Mouse (Mus musculus) G1E-ER4 (cell line): ENCODE measurements around the gene Pde8b. TPM values are rescaled to one million over a fixed set of nuclear protein-coding genes. Genes with fewer than 3 reads are reported as not detected.

Experiments used
- GATA1 ChIP-seq: IDR thresholded peaks from one replicate; pipeline ENCODE4 v1.8.0; 2012; ENCODE audit warnings: low read length, inconsistent platforms
- polyA plus RNA-seq: library from polyadenylated mRNA; stranded (reverse); fragments of >175 nt; gene quantifications from 2 replicates; pipeline ENCODE4 v1.2.3, GENCODE M21; 2012

Gene Pde8b
- polyA plus RNA-seq, 1 experiment, result not detected

DNA sequence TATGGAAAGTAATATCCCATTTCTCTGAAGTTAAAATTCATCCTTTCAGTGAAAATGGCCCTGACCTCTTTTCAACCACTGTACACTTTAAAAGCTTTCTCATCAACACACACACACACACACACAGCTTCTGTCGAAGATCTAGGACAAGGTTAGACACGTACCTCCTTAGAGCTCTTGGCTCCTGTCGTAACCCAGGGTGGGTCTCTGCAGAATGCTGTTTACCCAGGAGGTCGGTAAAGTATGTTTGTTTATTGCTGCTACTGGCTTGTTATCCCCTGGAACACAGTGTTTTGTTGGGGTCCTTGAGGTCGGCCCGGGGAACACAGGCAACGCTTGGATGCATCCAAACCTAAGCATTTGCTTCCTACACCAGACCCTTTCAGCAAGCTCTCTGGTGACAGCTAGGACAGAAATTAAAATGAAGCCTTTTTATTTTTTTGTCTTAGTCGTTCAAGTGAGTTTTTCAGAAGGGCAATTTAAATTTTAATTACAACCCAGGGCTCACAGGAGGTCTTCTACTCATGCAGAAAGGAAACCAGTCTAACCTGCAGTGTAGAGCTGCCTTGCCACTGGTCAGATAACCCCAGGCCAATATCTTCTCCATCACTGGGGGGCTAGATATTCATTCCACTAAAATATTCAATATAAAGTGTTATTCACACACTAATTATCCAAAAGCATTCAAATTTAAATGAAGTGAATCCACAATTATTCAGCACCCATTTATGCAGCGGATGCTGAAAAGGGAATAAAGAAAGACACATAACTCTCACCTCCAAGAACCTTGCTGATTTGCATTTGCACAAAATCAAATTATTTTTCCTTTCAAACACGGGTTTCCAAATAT is 64.0 kb downstream of the Pde8b start:
- TF ChIP-seq GATA1, result no peak

DNA sequence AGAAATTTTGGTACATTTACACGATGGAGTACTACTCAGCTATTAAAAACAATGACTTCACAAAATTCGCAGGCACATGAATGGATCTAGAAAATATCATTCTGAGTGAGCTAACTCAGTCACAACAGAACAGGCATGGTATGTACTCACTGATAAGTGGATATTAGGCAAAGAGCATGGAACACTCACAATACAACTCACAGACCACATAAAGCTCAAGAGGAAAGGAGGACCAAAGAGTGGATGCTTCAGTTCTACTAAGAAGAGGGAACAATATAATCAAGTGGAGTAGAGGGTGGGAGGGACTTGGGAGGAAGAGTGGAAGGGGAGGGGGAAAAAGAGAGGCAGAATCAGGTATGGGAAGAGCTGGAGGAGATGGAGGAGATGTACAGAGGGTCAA is 66.5 kb downstream of the Pde8b start:
- TF ChIP-seq GATA1, result no peak

DNA sequence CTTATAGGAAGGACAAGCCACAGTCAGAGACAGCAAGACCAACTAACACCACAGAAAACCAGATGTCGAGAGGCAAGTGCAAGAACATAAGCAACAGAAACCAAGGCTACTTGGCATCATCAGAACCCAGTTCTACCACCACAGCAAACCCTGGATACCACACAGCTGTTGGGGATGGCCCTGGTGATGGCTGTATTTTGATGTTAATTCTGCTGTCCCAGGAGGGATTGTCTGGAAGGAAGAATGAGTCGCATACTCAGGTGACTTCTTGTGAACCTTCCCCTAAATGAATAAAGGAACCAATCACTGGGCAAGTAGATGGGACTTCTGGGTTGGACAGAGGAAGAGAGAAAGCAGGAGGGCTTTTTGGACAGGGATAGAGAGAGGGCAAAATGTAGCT is 69.9 kb downstream of the Pde8b start:
- no peak for TF ChIP-seq GATA1

DNA sequence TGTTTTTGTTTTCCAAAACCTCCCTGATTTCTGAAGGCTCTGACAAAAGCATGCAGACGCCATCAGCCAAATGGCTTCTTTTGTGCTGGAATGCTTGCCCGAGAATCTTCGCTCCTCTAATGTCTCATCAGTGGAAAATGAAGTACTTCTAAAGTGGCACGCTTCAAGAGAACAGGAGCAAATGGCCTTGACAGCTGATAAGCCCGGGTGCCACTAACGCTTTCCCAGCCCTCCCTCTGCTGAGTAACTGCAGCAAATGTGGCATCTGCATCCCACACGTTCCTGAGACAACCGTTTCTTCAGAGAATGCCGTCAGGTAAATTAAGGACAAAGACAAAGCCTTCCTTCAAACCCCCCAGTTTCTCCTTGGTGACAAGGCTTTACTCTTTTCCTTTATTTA is 72.8 kb downstream of the Pde8b start:
- TF ChIP-seq GATA1, result no peak

DNA sequence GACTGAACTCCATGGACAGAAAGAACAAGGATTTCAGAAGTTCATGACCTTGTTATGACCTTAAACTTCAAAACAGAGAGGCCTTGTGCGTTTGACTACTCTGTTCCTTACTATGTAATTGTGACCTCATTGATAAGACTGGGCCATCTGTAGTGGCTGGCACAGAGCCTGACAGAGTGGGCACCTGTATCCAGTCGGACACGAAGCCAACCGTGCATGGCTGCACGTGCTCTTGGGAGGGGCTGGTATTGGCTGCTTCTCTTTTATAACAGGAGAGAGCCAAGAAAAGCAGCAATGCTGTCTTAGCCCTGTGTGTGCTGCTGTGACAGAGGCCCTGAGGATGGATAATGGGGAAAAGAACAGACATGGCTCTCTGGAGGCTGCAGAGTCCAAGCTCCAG is 73.7 kb downstream of the Pde8b start:
- TF ChIP-seq GATA1, result no peak

DNA sequence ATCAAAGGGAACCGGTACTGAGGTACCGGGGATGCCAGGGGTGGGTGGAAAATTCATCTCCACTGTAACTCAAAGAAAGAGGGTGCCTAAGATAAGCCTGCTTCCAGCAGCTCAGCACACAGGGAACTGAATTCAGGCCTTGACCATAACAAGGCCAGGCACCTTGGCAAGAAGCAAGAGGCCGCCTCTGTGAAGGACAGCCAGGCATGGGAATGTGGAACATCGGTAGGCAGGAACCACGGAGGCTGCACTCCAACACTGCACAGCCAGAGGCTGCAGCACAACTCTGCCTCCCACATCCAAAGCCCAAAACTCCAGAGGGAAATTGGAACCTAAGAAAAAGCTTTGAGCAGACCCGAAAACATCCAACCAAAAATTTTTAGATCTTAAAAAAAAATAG is 75.9 kb downstream of the Pde8b start:
- no peak for TF ChIP-seq GATA1

DNA sequence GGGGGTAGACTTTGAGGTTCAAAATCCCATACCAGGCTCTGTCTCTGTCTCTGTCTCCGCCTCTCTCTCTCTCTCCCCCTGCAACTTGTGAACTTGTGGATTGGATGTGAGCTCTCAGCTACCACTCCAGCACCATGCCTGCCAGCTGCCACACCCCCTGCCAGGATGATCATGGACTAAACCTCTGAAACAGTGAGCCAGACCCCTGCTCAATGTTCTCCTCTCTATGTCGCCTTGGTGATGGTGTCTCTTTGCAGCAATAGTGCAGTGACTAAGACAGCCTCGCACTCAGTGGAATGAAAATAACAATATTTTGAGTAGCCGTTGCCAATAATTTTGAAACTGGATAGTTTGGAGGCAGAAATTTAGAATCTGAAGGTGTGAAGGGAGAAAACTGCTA is 77.8 kb downstream of the Pde8b start:
- TF ChIP-seq GATA1, result no peak

DNA sequence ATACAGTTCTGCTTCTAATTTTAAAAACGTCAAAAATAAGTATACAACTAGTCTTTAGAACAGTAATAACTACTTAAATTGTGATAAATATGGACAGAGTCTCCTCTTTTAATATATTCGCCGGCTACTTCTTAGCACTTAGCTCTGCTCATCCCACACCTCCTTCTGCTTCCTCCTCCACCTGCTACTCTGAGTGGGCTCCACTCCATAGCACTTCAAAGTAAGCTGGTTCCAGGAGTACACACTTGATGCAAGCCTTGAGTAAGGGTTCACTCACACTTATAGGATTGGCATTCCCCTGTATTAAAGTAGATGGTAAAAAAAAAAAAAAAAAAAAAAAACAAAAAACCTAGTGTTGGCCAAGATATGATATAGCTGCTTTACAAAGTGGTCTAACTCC is 89.9 kb downstream of the Pde8b start:
- no peak for TF ChIP-seq GATA1

DNA sequence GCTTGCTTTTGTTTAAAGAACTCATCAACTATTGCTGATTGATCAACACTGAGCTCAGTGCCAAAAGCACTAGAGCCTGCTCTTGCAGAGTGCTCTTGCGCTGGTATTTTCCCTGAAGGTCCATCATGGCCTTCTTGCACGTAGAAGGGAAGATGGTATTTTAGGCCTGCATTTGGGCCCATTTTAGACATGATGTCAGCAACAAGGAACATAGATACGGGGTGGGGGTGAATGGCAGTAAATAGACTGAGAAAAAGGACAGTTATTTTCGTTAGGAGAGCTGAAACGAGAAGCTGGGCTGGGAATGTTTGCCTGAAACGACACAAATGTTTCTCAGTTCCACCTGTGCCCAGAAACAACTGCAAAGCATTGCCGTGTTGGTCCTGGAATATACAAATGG is 91.2 kb downstream of the Pde8b start:
- no peak for TF ChIP-seq GATA1

DNA sequence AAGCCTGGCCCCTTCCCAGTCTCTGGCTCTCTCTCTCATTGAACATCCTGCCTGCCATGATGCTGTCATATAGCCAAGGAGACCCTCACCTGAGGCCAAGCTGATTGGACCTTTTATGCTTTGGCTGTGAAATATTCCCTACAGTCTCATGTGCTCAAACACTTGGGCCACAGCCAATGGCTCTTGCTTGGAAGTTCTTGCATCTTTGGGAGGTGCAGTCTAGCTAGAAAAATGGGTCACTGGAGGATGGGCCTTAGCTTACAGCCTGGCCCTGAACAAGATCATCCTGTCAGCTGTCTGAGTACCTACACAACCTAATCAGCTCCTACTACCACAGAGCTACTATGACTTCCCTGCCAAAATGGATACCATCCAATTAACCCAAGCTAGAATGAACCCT is 105.4 kb downstream of the Pde8b start:
- no peak for TF ChIP-seq GATA1

DNA sequence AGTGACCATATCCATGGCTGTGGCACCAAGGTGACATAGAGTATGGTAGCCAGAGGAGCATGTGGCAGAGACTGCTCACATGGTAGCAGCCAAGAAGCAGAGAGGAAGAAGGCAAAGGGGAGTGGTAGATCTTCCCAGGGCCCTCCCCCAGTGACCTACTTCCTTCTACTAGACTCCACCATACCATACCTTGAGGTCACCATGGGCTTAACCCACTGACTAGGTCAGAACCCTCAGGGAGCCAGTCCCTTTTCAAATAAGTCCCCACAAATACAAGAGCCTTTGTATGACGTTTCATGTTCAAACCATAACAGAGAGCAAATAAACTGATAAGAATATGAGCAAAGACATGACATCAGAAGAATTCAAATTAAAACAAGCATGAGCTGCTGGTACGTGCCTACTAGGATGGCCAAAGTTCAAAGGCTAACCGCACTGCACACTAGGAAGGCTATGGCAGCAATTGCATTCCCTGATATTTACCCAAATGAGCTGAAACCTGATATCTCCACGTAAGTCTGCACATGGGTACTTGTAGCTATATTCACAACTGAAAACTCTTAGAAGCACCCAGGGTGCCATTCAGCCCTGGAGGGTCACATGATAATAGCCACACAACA is 109.6 kb downstream of the Pde8b start:
- TF ChIP-seq GATA1, result no peak

DNA sequence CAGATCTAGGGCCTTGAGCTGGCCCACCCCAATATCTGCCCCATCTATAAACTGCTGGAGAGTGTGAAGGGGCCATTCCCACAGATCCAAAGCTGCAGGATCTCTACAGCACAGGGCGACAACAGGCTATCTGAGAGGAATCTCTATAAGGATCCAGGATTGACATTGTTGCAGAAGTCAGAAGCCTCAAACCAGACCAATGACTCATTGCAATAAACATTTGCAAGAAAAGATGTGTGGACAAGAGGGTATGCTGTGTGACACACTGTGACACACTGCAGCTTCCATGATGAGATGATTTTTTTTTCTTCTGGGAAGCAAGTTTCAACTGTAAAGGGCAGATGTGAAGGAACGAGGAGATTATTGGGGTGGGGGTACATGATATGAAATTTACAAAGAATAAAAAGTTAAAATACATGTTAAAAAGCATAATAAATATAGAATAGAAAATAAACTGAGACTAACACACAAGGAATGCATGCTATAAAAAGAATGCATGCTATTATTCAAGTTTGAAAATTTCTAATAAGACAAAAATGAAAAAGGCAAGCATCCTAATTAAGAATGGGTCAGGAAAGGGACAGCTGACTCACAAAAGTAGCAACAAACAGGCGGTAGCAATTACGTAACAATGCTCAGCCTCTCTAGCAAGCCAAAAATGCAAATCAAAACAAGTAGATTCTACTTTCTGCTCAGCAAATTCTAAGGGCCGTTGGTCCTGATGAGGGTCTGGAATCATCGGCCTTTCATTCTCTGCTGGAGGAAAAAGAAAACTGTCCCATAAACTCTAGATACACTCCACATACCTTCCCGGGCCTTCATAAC is 114.6 kb downstream of the Pde8b start:
- no peak for TF ChIP-seq GATA1

DNA sequence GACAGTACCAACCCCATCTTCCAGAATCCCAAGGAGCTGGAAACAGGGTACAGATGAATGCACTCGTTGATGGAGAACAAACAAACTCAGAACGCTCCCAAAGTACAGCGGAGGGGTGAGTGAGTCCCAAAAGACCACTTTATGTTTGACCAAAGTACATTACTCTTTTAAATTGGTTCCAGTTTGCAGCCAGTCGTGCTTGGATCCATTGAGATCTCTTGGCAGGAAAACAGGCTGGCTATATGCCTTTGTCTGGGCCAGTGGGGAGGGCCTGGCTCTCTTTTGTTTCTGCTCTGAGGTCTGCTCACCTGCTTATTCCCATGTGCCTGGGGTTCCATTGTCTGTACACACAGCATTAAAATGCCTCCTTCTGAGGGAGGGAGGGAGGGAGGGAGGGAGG is 118.3 kb downstream of the Pde8b start:
- TF ChIP-seq GATA1, result no peak

DNA sequence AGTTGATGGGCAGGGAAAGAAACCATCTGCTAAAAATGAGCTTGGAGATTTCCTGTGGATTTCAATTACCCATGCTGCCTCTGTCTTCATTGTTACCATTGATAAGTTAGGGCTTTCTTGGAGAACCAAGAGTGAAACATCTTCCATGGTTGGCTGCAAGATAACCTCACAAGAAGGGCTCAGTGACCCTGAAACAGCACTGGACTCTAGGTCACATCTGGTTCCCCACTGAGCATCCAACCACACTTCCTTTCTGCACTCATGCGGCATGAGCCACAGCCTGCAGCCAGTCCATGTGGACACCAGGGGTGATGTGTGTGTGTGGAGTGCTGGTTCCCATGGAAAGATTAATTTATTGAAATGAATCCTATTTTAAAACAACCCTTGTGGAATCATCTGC is 119.1 kb downstream of the Pde8b start:
- no peak for TF ChIP-seq GATA1

DNA sequence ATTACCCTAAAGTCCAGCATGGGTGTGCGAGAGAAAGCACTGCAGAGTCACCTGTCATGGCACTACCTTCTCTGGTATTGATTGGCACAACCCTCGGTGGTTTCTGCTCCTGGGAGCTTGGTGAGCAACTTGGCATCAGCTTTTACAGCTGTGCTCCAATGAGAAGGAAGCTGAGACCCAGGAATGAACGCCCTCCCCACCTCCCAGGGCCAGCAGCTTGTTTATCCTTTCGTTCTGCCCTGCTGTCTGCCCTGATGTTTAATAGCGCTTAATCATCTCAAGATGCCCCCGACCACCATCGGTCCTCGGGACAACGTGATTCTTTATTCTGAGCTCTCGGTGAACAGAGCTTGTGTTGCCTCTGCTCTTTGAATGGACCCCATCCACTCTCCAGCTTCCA is 122.8 kb downstream of the Pde8b start:
- TF ChIP-seq GATA1, result no peak

DNA sequence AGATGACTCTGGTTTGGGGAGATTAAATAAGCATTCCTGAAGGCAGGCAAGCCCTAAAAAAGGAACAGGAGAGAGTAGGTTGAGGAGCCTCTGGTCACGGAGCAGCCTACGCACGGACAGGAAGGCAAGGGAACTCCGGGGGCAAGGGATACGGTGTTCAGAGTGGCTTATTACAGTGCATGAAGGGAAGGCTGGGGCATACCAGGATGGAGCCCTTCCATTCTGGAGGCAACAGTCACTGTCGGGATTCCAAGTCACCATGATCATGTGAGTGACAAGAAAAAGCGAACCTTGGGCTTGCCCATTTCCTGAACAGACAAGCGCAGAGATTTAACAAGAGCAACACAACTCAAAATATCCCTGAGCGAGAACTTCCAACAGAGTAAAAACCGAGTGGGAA is 123.3 kb downstream of the Pde8b start:
- TF ChIP-seq GATA1, result no peak
